Mouse (Mus musculus): ENCODE measurements around the gene Zfp13. TPM values are rescaled to one million over a fixed set of nuclear protein-coding genes. Genes with fewer than 3 reads are reported as not detected.
"Not testable (repeated sequence)": the region's sequence is repeated elsewhere in the genome, so short reads cannot be mapped to it uniquely, and the experiment has no call there.

The Zfp13 gene
- polyA plus RNA-seq, 1 experiment from 2014 or later, result 10.3 TPM

- no peak overlapping the region for H3K27ac ChIP-seq
- 66% methylated on average over 7 of the region's 7 CpGs for WGBS
- H3K9ac ChIP-seq, result no peak overlapping the region
- no peaks in the 10 kb centered on the region for H3K9me3 ChIP-seq
- no peak for ATAC-seq (ENCODE audit: insufficient read depth, low FRiP score, low read depth)
- no peak overlapping the region for H3K4me2 ChIP-seq
- peaks cover 7% of the 10 kb centered on the region; the same call in 1 of the 2 replicates for H3K4me1 ChIP-seq
- H3K4me3 ChIP-seq (replicated peaks), result no peak overlapping the region
- no peaks in the 10 kb centered on the region for H3K36me3 ChIP-seq
- H3K27me3 ChIP-seq (replicated peaks), result no peaks in the 10 kb centered on the region
Observed at GRCm38 (mm10) chr17:23604394-23604793, 5.1 kb upstream of the Zfp13 start.

- Histone ChIP-seq H3K27ac (no peak overlapping the region), H3K4me3 (replicated peaks) (no peak overlapping the region), H3K4me2 (no peak overlapping the region), H3K27me3 (replicated peaks) (no peaks in the 10 kb centered on the region), H3K4me1 (peaks cover 10% of the 10 kb centered on the region; the same call in 1 of the 2 replicates), H3K36me3 (no peaks in the 10 kb centered on the region), H3K9ac (no peak overlapping the region), H3K9me3 (no peaks in the 10 kb centered on the region)
- 64% methylated on average over 2 of the region's 2 CpGs for WGBS
- no peak for ATAC-seq (ENCODE audit: insufficient read depth, low FRiP score, low read depth)
Observed at GRCm38 (mm10) chr17:23603542-23603941, 4.3 kb upstream of the Zfp13 start.

DNA sequence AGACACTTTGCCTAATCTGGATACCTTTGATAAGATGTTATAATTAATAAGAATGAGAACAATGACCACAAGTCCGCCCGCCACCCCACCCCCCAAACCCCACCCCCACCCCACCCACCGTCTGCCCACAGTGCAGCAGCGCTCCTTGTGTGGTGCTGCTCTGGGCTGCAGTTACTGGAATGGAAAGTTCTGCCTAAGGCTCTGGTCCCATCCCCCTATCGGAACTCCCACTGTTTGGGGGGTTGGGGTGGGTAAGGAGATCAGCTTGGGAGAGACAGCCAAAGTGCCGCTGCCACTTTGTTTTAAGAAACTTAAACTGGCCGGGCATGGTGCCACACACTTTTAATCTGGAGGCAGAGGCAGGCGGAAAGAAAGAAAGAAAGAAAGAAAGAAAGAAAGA is 3.8 kb upstream of the Zfp13 start:
- Histone ChIP-seq H3K36me3 (no peaks in the 10 kb centered on the region), H3K4me1 (peaks cover 14% of the 10 kb centered on the region; the same call in 1 of the 2 replicates), H3K27me3 (replicated peaks) (no peaks in the 10 kb centered on the region), H3K9me3 (no peaks in the 10 kb centered on the region), H3K4me3 (replicated peaks) (no peak overlapping the region), H3K27ac (no peak overlapping the region), H3K9ac (no peak overlapping the region), H3K4me2 (no peak overlapping the region)
- WGBS, result 47% methylated on average over 8 of the region's 8 CpGs
- ATAC-seq (ENCODE audit: insufficient read depth, low FRiP score, low read depth), result no peak

- H3K36me3 ChIP-seq, result no peaks in the 10 kb centered on the region
- no peak overlapping the region for H3K9ac ChIP-seq
- no peak overlapping the region for H3K27ac ChIP-seq
- no peak for ATAC-seq (ENCODE audit: insufficient read depth, low FRiP score, low read depth)
- H3K4me3 ChIP-seq (replicated peaks), result no peak overlapping the region
- H3K4me1 ChIP-seq, result peaks cover 14% of the 10 kb centered on the region; the same call in 1 of the 2 replicates
- H3K9me3 ChIP-seq, result no peaks in the 10 kb centered on the region
- H3K27me3 ChIP-seq (replicated peaks), result no peaks in the 10 kb centered on the region
- WGBS, result 42% methylated on average over 10 of the region's 10 CpGs
- no peak overlapping the region for H3K4me2 ChIP-seq
Observed at GRCm38 (mm10) chr17:23601836-23602585, 2.7 kb upstream of the Zfp13 start.

DNA sequence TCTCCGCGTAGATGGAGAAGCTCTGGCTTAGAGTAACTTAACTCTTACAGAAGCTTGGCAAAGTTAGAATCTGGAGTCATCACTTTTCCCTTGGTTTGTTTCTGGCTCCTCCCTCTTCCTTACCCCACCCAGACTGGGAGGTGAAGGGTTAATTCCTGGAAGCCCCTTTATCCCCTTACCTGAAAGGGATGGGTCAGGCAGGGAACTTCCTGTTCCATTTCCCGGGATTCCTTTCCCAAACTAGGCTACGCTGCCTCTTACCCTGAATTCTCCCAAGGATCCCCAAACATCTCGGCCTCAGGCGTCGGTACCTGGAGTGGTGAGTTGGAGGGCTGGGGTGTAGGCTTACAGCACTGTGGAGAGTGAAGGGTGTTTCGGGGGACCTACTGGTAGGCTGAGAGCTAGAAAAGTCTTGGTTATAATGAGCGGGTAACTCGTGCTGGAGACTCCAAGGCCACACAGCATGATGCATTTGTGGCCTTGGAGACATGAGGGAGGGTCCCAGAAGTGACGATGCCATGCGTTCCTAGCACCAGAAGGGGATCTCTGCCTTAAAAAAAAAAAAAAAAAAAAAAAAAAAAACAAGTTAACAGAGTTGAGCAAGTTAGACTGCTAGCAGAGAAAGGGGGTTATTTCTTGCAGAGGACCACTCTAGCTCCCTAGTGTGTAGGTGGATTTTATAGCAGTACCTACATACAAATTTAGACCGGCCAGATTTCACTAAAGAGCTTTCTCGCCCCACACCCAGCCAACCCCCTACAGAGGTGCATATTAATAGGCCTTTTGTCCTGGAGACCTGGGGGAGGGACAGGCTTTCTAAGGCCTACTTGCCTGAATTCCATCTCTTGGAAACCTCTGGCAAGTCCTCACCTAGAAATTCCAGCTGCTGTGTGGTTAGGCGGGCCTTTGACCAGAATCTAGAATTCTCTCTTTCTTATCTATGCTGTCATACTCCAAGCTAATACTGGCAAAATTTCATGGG is 1.6 kb upstream of the Zfp13 start, which contains the start of gene Zscan10:
Gene Zscan10 (plus strand): TSS at position 216 of the 982 bp plus-strand sequence.
- Histone ChIP-seq H3K27me3 (replicated peaks) (no peaks in the 10 kb centered on the region), H3K4me3 (replicated peaks) (peak within 1 kb of the TSS; percentile 48; the same call in 1 of the 2 replicates), H3K9ac (no peak within 1 kb of the TSS; the same call in 1 of the 2 replicates), H3K27ac (no peak within 1 kb of the TSS), H3K9me3 (no peaks in the 10 kb centered on the region), H3K4me2 (peak within 1 kb of the TSS; percentile 85), H3K4me1 (peaks cover 14% of the 10 kb centered on the region; the same call in 1 of the 2 replicates), H3K36me3 (no peaks in the 10 kb centered on the region)
- ATAC-seq (ENCODE audit: insufficient read depth, low FRiP score, low read depth), result no peak
- 58% methylated on average over 15 of the region's 15 CpGs for WGBS

DNA sequence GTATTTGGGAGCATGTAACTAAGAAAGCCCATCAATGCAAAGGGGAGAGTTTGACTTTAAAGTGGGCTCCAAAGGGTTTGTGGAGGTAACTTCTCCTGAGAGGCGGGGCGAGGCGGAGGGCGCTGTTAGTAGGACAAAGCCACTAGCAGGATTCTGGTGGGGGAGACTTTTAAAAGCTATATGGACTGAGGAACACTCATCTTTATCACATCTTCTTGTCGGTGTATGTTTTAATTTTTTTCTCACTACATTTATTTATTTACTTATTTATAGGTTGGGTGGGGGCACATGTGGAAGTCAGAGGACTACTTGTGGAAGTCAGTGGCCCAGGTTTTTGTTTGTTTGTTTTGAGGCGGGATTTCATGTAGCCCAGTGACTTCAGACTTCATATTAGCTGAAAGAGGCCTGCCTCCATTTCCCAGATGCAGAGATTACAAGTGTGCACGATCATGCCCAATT is 347 bp upstream of the Zfp13 start:
- 28% methylated on average over 7 of the region's 7 CpGs for WGBS
- no peak for ATAC-seq (ENCODE audit: insufficient read depth, low FRiP score, low read depth)

GRCm38 (mm10) chr17:23595139-23595538 is 4.1 kb downstream of the Zfp13 start:
- not testable (repeated sequence) for H3K9ac ChIP-seq; H3K27ac ChIP-seq; H3K27me3 ChIP-seq (replicated peaks); H3K4me2 ChIP-seq; H3K4me3 ChIP-seq (replicated peaks); ATAC-seq (ENCODE audit: insufficient read depth, low FRiP score, low read depth); H3K9me3 ChIP-seq; H3K36me3 ChIP-seq
- 80% methylated on average over 4 of the region's 4 CpGs for WGBS
- peaks cover 13% of the 10 kb centered on the region; the same call in 1 of the 2 replicates for H3K4me1 ChIP-seq

More for the DNA sequence above, 347 bp upstream of the Zfp13 start:
- Histone ChIP-seq H3K4me1 (peaks cover 14% of the 10 kb centered on the region; the same call in 1 of the 2 replicates), H3K27ac (peak overlapping the region; percentile 96), H3K9ac (peak overlapping the region; percentile 46), H3K36me3 (no peaks in the 10 kb centered on the region), H3K4me3 (replicated peaks) (peak overlapping the region; percentile 48), H3K9me3 (no peaks in the 10 kb centered on the region), H3K4me2 (peak overlapping the region; percentile 85), H3K27me3 (replicated peaks) (no peaks in the 10 kb centered on the region)

DNA sequence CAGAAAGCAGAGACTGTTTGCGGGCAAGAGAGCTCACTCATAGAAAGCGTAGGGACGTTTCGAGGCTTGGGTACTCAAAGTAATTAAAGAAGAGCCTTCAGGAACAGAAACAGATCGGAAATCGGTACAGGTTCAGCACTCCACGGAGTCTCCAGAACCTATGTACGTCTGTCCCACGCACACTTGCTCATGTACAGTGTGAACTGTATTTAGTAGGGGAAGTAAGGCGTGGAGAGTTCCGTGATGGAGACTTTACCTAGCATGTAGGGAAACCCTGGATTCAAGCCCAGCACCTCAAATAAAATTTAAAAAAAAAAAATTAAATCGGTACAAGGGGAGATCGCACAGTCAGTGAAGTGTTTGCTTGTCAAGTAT is 6.4 kb downstream of the Zfp13 start:
- WGBS, result 11% methylated on average over 13 of the region's 13 CpGs
- no peaks in the 10 kb centered on the region for H3K9me3 ChIP-seq
- peak overlapping the region; percentile 68 for H3K4me2 ChIP-seq
- no peaks in the 10 kb centered on the region for H3K36me3 ChIP-seq
- H3K4me1 ChIP-seq, result no peaks in the 10 kb centered on the region
- H3K9ac ChIP-seq, result peak overlapping the region; percentile 27; the same call in 1 of the 2 replicates
- H3K27ac ChIP-seq, result peak overlapping the region; percentile 53
- H3K27me3 ChIP-seq (replicated peaks), result no peaks in the 10 kb centered on the region
- peak; percentile 20 for ATAC-seq (ENCODE audit: insufficient read depth, low FRiP score, low read depth)
- H3K4me3 ChIP-seq (replicated peaks), result peak overlapping the region; percentile 49

DNA sequence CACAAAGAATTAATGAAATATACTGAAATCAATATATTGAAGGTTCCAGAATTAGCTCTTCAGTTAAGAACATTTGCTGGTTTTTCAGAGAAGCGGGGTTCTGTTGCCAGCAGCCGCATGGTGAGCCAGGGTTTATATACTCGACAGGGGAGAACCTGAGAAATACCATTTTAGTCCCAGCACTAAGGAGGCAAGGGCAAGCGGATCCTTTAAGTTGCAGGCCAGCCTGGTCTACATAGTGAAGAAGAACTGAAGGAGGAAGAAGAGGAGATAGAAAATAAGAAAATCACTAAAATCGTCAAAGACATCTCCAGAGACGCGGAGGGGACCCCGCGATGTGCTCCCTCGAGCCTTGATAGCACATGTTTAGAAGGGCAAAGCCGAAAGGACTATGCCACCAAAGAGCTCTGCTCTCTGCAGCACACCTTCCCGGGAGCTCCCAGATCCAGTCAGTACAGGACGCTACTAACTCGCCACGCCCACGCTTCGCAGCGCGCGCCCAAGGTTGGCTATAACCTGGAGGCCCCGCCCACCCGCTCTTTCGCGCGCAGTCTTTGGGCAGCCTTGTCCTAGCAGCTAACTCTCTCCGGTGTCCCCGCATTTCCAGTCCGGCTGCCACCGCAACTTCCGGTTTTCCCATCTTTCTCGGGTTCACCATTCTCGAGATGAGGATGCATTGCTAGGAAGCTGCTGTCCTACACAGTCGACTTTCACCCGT is 6.9 kb downstream of the Zfp13 start:
- Histone ChIP-seq H3K4me2 (peak overlapping the region; percentile 68), H3K27ac (peak overlapping the region; percentile 71), H3K27me3 (replicated peaks) (no peaks in the 10 kb centered on the region), H3K4me3 (replicated peaks) (peak overlapping the region; percentile 49), H3K36me3 (no peaks in the 10 kb centered on the region), H3K9me3 (no peaks in the 10 kb centered on the region), H3K9ac (peak overlapping the region; percentile 27; the same call in 1 of the 2 replicates), H3K4me1 (no peaks in the 10 kb centered on the region)
- WGBS, result 6% methylated on average over 34 of the region's 34 CpGs
- ATAC-seq (ENCODE audit: insufficient read depth, low FRiP score, low read depth), result peak; percentile 100

DNA sequence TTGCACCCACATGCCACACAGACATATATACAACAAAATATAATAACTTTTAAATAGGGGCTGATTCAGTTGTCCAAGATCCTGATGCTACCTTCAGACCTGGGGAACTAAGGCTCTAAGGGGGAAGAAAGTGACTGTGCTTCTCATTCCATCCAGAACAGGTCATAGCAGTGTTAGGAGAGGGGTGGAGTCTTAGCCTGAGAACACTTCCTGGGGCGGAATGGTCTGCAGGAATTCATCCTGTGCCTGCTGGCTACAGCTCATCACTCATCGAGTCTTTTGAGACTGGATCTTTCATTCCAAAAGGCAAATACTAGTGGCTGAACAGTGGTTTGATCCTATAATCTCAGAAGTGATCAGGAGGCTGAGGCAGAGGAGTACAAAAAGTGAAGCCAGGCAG is 12.0 kb downstream of the Zfp13 start:
- H3K9me3 ChIP-seq, result no peaks in the 10 kb centered on the region
- no peaks in the 10 kb centered on the region for H3K27me3 ChIP-seq (replicated peaks)
- no peak for ATAC-seq (ENCODE audit: insufficient read depth, low FRiP score, low read depth)
- H3K36me3 ChIP-seq, result no peaks in the 10 kb centered on the region
- no peak overlapping the region for H3K4me2 ChIP-seq
- no peak overlapping the region for H3K27ac ChIP-seq
- H3K4me3 ChIP-seq (replicated peaks), result no peak overlapping the region
- 47% methylated on average over 2 of the region's 2 CpGs for whole genome bisulfite sequencing
- peaks cover 17% of the 10 kb centered on the region for H3K4me1 ChIP-seq
- no peak overlapping the region for H3K9ac ChIP-seq

Data from stomach, embryonic 15.5 days (tissue).